Mouse (Mus musculus) mouse trophoblast stem cell (cell line): Measurements from ENCODE around the gene Tns3.

Experiments
- in situ Hi-C, 2 experiments: fragments of 300-500 bp; cut with MseI, MboI; formaldehyde crosslinking; loops; 2 replicates in 1 of 2; 3 replicates in 1 of 2; pipeline ENCODE4 v1.15.1; 2025

Gene Tns3

DNA sequence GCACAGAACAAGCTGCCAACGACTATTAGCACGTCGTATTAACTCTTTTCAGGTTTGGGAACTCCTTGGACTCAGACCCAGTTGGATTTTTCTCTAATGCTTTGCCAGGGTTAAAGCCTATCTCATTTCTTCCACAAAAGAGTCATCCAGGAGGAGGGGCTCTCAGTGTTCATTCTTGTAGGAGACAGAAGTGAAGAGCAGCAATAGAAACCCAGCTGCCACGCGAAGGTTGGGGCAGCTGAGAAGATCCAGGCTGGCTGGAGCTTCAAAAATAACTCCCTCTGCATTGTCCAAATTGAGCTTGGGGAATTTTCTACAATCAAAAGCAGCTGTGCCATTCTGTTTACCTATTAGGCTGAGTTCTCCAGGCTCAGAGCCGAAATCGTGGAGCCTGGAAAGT lies 16.3 kb upstream of the Tns3 start:
- in situ Hi-C loops, result no loop called here

DNA sequence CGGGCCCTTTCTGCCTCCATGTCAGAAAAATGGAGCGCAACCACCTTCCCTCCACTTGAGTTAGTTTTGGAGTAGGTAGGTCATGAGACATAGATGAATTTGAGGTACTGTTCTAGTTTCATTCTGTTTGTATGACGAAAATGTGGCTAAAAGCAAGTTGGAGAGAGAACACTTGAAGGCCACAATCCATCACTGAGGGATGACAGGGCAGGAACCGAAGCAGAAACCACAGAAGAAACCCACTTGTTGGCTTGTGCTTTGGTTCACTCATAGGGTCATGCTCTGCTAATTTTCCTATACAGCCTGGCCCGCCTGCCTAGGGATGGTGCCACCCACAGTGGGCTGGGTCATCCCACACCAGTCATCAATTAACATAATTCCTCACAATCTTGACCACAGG lies 14.9 kb upstream of the Tns3 start:
- in situ Hi-C loops, result no loop called here

DNA sequence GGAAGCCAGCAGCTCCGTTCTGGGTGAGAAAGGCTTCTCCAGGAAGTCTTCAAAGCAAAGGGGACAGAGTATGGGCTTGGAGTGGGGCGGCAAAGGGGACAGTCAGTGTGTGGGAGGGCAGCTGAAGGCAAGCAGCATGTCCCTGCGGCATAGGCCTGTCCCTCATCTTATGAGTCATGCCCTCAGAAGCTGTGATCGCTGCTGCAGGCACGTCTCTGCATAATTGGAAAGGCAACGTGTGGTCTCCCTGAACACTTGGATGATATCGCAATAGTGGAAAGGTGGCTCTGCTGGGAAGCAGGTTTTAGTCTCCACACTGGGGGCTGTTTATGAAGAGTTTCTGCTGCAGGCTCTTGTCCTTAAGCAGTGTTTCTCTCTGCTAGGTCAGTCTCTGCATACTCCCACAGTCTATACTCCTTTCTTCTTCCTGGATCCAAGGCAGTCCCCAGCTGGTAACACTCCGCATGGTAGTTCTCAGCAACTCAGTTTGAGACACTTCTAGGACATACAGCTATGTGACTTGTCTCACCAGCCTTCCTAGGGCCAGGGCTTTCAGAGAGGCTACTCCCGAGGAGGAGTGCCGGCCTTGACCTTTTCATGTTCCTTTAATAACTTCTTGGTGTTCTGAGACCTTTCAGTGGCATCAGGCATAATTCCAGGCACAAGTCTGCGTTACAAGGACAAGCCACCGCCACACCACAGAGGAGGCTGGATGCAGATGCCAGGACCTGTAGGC lies 14.1 kb upstream of the Tns3 start:
- in situ Hi-C loops, result no loop called here

DNA sequence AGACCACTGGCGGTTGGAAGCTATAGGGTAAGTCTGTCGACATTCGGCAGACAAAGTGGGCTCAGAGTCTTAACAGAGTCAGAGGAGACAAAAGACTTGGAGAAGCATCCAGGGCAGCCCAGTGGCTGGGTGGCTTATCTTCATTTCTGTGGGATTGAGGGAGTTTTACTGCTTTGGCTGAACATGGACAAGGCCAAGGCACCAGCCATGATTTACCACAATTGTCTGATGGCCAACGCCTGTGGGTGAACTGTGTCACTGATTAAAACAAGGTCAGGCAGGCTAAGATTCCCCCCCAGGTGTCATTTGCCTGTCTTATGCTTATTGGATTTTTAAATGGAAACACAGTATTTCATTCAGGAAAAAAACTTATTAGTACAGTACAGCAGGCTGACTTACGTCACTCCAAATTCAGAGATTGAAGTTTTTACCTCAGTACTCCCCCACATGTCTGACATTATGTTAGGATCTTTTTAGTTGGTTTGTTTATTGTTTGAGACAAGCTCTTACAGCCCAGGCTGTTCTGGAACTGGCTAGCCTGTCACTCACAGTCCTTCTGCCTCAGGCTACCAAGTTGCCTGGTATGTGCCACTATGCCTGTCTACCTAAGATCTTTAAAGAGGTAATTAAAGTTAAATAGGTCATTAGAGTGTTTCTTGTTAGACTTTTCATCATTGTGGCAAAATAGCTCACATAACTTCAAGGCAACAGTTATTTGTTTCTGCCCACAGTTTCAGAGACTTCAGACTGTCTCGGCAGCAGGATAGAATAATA lies 11.6 kb upstream of the Tns3 start:
- in situ Hi-C loops, result no loop called here

DNA sequence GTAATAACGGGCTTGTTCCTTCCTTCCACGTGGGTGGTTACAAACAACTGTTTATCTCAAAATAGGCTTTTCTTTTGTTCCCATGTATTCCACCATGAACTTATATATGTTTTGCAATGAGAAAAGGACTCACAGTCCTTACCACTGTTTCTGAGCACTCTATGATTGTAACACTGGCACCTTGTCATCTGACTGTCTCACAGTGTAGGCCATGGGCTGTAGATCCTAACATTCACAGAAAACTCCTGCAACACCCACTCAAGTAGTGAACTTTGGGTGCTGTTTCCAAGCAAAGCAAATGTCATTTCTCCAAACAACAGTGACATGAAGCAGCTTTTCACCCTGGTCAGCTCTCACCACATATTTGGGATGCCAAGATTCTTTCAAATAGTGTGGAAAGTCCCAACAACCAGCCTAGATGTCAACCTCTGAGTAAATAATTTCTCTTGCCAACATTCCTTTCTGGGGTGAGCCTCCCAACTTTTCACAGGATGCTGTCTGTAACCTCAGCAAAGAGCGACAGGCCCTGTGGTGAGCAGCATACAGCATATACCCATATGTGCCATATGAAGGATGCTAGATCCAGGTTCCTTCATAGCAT lies 10.3 kb upstream of the Tns3 start:
- in situ Hi-C loops, result no loop called here

DNA sequence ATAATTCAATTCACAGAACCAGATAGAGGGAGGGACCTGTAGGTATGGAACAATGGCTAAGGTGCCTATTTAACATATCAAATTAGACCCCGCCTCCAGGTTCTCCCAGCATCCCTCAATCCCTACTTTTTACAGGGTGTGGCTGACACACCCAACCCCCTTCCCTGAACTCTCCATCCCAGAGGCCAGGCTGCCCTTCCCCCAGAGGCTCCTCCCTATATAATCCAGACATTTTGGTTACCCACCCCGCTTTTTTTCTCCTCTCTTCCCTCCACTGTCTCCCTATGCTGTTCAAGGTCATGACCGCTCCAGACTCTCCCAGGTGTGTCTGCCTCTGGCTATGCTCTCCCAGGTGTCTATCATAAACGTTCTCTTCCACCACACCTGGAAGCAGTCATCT lies 7.4 kb upstream of the Tns3 start:
- in situ Hi-C loops, result no loop called here

DNA sequence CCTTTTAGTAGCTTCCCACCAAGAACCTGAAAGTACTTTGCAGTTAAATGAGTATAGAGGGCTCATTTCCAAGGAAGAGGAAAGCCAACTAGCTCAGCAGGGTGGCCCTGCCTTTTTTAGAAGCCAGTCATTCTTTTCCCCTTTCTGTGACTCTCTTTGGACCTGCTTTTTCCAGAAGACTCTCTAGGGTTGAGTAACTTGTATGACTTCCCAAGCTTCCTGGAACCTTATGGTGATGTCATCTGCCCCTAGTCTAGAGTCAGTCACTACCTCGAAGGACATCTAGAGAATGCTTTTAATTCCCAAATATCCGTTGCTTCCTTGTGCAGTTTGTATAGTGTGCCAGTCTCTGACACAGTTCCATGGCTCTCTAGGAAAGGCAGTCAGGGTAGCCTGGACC lies 4.8 kb upstream of the Tns3 start:
- in situ Hi-C loops, result no loop called here

DNA sequence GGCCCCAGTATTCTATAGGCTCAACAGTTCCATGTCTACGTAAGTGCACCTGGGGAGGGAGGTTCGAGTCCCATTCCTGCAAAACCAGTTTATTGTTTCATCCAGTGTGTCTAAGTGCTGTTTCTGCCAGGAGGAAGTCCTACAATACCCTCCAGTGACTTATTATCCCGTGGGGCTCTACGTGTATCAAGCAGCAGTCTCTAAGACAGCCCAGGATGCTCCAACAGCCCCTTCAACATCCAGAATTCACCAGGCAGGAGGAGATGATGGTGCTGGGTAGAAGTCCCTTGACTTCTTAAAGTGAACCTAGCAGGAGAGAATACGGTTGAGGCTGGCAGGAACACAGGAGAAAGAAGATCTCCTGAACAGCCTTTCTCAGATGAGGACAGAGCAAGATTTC lies 462 bp upstream of the Tns3 start:
- in situ Hi-C loops, result no loop called here

DNA sequence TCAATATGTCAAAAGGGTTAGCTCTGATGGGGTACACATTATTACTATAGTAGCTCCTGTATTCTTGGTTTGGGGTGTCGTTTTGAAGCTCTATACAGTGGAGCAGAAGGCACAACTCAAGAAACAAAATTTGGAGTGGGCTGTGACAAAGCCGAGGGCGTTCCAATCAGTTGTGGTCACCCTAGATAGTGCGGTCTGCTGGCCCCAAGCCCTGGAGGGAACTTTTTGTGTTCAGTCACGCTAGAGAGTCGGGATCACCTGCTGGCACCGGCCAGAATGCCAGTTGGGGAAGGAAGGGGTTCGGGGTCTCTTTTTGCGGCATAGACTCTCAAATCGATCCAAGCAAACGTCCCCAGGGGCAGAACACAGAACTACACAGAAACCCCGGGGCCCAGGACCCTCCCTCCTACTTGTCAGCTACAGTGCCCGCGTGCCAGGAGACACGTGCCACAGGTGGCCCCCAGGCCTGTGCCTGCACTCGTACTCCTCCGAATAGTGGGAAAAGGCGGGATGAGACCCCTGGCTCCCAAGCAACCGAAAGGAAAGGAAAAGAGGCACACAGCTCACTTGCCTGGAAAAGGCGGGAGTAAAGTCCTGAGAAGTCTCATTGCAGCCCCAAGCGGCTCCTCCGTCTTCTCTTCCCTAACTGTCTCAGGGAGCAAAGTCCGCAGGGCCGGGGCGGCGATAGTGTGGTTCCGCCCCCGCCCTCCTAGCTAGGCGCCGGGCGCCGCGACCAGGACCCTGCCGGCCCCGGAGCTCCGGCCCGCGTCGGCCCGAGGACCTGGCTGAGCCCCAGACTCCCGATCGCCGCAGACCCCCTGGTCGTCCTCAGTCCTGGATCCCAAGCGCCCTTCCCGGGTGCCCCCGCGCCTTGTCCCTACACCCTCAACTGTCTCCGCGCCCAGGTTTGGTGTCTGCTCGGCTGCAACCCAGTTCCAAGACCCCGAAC lies 617 bp downstream of the Tns3 start:
- in situ Hi-C loops, result no loop called here

DNA sequence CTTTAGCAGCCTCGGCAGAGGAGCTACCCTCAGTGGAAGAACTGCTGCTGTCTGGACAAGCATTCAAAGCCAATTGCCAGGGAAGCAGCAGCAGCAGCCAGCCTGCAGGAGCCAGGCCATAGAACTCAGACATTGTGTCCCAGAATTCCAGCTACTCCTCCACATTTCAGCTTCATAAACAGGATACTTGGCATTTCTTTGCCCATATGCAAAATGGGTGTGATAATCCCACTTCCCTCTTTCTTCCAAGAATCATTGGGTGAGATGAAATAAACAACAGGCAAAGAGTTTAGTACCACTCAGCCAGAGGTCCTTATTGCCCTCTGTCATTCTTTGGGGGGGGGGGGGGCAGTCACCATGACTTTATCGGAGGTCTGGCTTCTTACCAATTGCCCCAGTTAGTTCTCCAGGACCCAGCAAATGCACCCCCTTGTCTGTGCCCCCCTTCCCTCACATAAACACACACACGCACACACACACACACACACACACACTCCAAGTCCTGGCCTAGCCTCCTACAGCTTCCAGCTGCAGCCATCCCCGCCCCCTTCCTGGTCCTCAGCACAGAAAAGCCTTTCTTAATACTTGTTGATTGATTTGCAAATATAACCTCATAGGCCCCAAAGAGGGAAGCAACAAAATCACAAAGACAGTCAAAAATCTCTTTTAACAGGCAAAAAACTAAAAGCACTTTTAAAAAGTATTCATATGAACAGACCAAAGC lies 1.5 kb downstream of the Tns3 start:
- in situ Hi-C loops, result no loop called here

DNA sequence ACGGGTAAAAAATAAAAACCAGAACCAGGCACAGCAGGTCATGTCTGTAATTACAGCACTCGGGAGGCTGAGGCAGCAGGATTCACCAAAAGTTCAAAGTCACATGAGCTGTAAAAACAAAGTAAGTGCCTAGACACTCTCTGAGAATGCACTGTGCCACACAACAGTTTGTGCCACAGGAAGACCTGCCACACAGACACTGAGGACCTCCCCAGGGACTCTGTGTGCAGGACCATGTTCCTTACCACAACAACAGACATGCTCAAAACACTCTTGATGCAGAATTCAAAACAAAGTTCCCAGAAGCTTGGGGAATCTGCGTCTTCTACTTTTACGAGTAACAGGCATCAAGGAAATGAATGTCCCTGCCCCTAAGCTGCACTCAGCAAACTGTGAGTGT lies 3.4 kb downstream of the Tns3 start:
- in situ Hi-C loops, result no loop called here

DNA sequence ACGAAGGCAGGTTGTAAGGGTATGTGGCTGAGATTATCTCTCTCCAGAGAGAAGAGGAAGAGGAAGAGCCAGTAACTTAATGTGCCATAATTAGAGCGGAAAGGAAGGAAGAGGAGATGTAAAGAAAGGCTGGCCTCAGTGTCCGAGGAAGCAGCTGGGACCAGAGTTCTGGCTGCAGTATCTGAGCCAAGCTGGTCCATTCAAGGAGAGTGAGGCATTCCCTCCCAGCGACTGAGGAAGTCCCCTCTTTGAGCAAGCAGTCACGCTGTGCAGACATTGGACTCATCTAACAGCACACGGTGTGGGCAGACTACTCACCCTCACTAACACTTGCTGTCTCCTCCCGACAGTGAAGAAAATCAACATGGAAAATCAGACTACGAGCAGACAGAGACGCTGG lies 4.5 kb downstream of the Tns3 start:
- in situ Hi-C loops, result no loop called here

DNA sequence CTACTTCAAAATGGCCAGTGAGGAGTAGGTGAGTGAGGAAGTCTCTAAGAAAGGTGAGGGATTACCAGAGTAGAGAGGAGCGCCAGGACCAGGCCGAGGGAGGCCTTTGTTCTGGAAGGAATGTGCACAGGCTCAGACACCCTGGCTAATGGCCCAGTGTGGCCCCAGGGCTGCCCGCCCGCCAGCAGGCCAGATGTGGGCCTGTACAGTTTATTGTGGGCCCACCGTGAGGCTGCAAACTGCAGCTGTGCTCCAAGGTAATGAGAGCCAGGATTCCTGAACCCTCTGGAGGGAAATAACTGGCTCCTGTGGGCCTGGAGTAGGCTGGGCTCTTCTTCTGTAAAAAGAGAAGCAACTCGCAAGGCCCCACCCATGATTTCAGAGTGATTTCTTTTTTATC lies 5.3 kb downstream of the Tns3 start:
- in situ Hi-C loops, result no loop called here

DNA sequence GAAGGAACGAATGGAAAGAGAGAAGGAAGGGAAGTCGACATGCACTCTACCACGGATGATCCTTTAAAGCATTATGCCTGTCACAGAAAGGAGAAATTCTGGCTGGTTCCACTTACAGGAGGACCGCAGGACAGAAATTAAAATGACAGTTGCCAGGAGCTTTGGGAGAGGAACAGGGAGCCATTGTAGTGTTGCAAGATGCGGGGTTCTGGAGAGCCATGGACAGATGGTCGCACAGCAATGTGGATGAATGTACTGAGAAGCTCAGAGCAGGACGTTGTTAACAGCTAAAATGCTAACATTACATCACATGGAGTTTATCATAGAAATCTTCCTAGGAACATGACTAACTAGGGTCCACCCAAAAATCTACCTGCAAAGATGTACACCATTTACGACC lies 6.8 kb downstream of the Tns3 start:
- in situ Hi-C loops, result no loop called here

DNA sequence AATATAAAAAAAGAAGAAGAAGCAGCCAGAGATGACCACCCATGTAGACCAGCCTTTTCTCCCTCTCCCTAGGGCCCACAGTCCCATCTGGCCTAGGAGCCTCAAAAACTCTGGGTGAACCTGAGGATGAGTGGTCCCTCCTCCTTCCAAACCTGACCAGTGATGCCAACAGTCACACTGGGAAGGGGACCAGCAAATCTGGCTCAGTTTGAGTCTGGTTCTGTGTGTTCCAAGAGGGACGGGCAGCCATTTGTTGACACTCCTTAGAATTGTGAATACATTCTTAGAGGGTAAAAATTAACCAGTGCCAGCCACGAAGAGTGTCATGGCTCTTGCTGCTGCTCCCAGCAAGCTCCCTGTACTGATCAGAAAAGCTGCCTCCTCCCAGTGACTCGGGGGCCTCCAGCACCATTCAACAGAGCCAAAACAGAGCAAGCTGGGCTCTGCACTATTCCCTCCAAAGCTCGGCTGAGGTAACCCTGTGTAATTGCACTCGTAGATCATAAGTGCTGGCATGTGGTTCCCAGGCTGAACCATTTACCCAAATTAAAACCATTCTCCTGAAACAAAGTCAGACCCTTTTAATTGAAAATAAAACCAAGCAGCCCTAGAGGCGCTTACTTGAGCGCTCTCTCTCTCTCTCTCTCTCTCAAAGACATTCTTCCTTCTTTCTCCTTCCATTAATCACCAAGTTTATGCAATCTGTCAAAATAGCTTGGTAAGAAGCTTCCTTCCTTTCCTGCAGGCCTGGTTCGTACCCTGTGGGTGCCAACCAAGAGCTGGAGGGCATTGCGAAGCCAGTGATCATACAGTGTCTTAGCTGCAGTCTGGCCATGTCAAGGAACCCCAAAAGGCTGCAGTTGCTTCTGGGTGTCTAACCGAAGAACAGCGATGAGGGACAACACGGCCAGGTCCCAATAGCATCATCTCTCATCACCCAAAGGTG lies 7.6 kb downstream of the Tns3 start:
- in situ Hi-C loops, result no loop called here

DNA sequence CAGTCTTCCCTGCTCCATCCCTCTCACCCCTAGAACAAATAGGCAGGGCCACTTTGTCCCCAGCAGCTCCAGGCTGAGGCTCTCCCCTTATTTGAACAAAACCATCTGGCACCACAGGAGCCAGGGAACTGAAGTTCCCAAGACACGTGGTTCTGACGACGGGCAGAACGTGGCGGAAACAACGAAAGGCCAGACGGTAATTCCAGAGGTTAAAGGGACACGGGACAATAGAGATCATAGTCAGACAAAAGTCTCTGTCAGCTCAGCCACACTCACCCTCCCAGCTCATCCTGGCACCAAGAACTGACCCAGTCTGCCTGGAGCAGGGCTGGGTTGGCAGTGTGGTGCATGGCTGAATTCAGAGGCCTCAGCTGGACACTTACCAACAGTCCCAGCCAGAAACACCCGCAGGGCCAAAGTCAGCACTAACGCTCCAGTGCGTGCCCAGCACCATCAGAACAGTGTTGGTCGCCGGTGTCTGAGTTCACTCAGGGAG lies 10.5 kb downstream of the Tns3 start:
- in situ Hi-C loops, result no loop called here

DNA sequence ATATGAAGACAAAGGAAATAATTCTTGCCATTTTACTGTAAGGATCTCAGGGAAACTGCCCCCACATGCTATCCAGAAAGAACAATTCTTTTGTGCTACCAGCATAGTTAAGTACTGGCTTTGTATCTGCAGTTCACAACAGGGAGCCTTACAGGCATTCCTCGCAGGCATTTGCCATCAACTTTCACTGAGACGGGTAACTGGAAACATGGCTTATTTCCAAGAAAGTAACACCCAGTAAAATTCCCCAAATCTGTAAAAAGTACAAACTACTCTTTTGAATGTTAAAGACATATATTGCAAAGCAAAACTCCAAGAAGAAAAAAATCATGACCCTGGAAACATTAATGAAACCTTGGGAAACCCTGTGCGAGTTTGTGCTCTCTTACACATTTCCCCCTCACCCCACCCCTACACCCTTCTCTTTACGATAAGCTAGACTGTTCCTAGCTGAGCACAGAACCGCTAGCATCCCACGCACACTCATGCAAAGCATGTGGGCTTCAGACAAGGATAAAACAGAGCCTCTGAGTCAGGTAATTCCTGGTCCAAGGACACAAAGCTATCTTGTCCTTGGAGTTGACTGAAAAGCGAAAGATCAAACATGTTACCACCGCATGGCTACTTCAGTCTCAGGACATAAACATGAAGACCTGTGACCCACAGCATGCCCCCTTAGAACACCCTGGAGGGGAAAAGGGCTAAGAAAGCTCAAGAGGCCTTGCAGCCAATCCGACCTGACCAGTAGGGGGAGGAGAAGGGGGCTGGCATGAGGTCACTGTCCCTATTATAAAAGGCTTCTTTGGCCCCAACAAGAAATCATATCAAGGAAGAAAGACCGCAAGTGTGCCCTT lies 11.3 kb downstream of the Tns3 start:
- in situ Hi-C loops, result no loop called here

DNA sequence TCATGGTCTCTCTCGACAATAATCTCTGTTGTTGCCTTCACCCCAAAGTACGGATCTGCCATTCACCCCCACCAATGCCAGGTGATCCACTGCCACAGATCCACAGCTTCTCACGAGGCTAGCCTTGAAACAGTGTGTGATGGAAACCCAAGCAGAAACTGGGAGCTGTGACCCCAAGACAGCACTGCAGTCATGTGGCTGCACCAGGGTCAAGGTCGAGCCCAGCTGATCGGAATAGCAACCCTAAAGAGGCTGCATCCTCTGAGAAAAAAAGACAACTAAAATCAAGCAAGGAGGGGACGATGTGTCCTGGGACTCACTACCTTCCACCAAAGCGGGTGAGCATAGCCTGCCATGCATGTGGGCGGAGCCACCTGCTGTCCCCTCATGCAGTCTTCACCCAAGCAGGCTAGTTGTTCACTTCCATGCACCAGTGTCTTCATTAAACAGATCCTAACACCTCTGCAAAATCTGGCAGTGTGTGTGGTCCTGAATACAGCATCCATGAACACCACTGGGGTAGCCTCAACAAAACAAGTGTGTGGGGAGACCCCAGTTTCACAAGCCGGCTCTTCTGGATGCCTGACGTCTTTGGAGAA lies 12.1 kb downstream of the Tns3 start:
- in situ Hi-C loops, result no loop called here
